ENCODE assay signal across 13 mouse cellular contexts in the genomic region with DNA sequence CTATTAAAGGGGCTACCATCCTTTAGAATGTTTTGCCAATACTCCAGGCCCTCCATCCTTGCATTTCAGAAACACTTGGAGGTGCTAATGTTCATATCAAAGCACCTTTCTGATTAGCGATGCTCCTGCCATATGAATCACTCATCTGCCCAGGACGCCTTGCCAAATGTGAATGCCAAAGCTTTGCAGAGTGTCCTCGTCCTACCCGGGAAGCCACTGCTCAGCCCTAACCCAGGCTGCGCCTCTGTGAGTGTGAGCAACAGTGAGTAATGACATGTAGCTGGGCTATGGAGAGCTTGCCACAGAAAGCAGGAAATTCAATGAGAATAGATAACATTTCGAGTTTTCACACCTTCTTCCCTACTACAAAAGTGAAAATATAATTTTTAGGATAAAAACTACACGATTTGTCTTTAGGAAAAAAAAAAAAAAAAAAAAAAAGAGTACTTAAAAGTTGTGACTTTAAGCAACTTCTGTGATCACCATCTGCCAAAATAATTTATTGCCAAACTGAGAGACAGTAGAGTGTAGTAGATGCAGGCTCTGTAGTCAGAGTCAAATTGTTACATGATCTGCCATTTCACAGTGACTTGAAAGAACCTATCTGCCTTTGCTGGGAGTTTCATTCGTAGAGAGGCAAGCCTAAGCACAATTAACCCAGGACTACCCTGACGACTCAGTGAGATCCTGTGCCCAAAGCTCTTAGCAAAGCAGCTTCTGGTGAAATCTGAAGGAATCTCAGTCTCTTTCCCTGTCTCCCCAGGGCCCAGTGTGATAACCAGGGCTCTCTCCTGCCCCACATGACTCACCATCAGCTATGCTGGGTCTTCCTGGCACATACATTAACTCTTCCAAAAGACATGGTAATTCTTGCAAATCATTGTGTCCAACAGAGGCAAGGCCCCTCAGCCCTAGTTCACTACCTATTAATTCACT. TPM values are rescaled to one million over a fixed set of nuclear protein-coding genes. Genes with fewer than 3 reads are reported as not detected.
DNase-seq lines count a peak whose midpoint lies in the region; ATAC-seq and TF ChIP-seq lines count a peak whose summit lies in the region.
"Had no signal": no experiment of that assay in that cellular context is flagged by ENCODE, and none has a peak within 500 bp of the region (broad histone marks: within the 10 kb centered on the region; RNA-seq: fewer than 3 reads in every experiment).

No protein-coding gene starts in this region.

- H3K9me3 ChIP-seq in forebrain, embryonic 13.5 days (replicated peaks) = no peaks in the 10 kb centered on the region
- no peaks in the 10 kb centered on the region for H3K9me3 ChIP-seq in forebrain, embryonic 11.5 days (ENCODE audit: control insufficient read depth, low read length)
- no peaks in the 10 kb centered on the region for H3K9me3 ChIP-seq in kidney, postnatal 0 days (replicated peaks; ENCODE audit: low read length)
- H3K9me3 ChIP-seq: embryonic facial prominence, embryonic 12.5 days had no signal

- H3K27me3 ChIP-seq in forebrain, embryonic 13.5 days = no peaks in the 10 kb centered on the region
- no peaks in the 10 kb centered on the region for H3K27me3 ChIP-seq in forebrain, embryonic 11.5 days (ENCODE audit: control insufficient read depth, insufficient read depth, low read length)
- H3K27me3 ChIP-seq in kidney, postnatal 0 days (ENCODE audit: insufficient read depth, low read length) = no peaks in the 10 kb centered on the region
- H3K27me3 ChIP-seq: embryonic facial prominence, embryonic 12.5 days had no signal

- no peak overlapping the region for H3K4me3 ChIP-seq in forebrain, embryonic 13.5 days
- H3K4me3 ChIP-seq in forebrain, embryonic 11.5 days (ENCODE audit: low read depth, low read length) = no peak overlapping the region
- H3K4me3 ChIP-seq in kidney, postnatal 0 days (replicated peaks; ENCODE audit: low read depth, low read length) = no peak overlapping the region
- H3K4me3 ChIP-seq: embryonic facial prominence, embryonic 12.5 days had no signal

- H3K36me3 ChIP-seq in forebrain, embryonic 13.5 days (ENCODE audit: poor library complexity, severe bottlenecking) = no peaks in the 10 kb centered on the region
- no peaks in the 10 kb centered on the region for H3K36me3 ChIP-seq in forebrain, embryonic 11.5 days (ENCODE audit: control insufficient read depth, insufficient read depth, low read length)
- no peaks in the 10 kb centered on the region for H3K36me3 ChIP-seq in kidney, postnatal 0 days (ENCODE audit: insufficient read depth, low read length)
- H3K36me3 ChIP-seq: embryonic facial prominence, embryonic 12.5 days had no signal

- DNase-seq in forebrain, embryonic 11.5 days (ENCODE audit: low spot score) = no peak
- peak; percentile 11 for DNase-seq in kidney, postnatal 0 days (ENCODE audit: low spot score)
- DNase-seq in kidney, postnatal 4 days = no peak
- peak; percentile 68 to 84 for DNase-seq in layer of hippocampus, adult 18-20 months (ENCODE audit: low spot score in 2 of 2)
- DNase-seq in right cerebral cortex, postnatal 25 days = peak; percentile 52
- DNase-seq in ovary, postnatal 36 days (ENCODE audit: low spot score) = no peak
- DNase-seq in embryo, embryonic 10.5 days (ENCODE audit: low spot score) = no peak
- DNase-seq: gastrocnemius, postnatal 25 days; kidney, postnatal 10 days had no signal

- no peak overlapping the region for H3K27ac ChIP-seq in forebrain, embryonic 13.5 days
- H3K27ac ChIP-seq in forebrain, embryonic 11.5 days (ENCODE audit: low read depth, low read length) = no peak overlapping the region
- H3K27ac ChIP-seq in kidney, postnatal 0 days = no peak overlapping the region
- H3K27ac ChIP-seq: embryonic facial prominence, embryonic 12.5 days had no signal

- 0 out of 2 replicates have a peak, but pooled peaks cover 8% of the 10 kb centered on the region for H3K4me1 ChIP-seq in forebrain, embryonic 13.5 days
- H3K4me1 ChIP-seq in forebrain, embryonic 11.5 days (replicated peaks; ENCODE audit: control insufficient read depth, insufficient read depth, low read length) = no peaks in the 10 kb centered on the region
- H3K4me1 ChIP-seq in kidney, postnatal 0 days (replicated peaks; ENCODE audit: insufficient read depth, low read length) = no peaks in the 10 kb centered on the region
- H3K4me1 ChIP-seq: embryonic facial prominence, embryonic 12.5 days had no signal

- no peak overlapping the region for H3K4me2 ChIP-seq in forebrain, embryonic 13.5 days
- H3K4me2 ChIP-seq in forebrain, embryonic 11.5 days (ENCODE audit: low read depth, low read length, severe bottlenecking) = no peak overlapping the region
- H3K4me2 ChIP-seq in kidney, postnatal 0 days (ENCODE audit: low read length) = no peak overlapping the region
- H3K4me2 ChIP-seq: embryonic facial prominence, embryonic 12.5 days; liver, embryonic 11.5 days had no signal

- H3K9ac ChIP-seq in forebrain, embryonic 13.5 days = no peak overlapping the region
- H3K9ac ChIP-seq in forebrain, embryonic 11.5 days (ENCODE audit: low read length) = no peak overlapping the region
- no peak overlapping the region for H3K9ac ChIP-seq in kidney, postnatal 0 days (ENCODE audit: low read depth, low read length)
- H3K9ac ChIP-seq: embryonic facial prominence, embryonic 12.5 days had no signal

- peak; percentile 75; the same call in 1 of the 2 replicates for ATAC-seq in forebrain, embryonic 13.5 days
- no peak for ATAC-seq in forebrain, embryonic 11.5 days (replicated peaks; ENCODE audit: low FRiP score)
- no peak for ATAC-seq in kidney, postnatal 0 days (replicated peaks; ENCODE audit: low FRiP score, low read depth)
- ATAC-seq: hindbrain, embryonic 16.5 days had no signal

- WGBS in forebrain, embryonic 13.5 days = 79% methylated on average over 9 of the region's 9 CpGs
- WGBS in forebrain, embryonic 11.5 days = 86% methylated on average over 9 of the region's 9 CpGs
- 63% methylated on average over 9 of the region's 9 CpGs for WGBS in kidney, postnatal 0 days

- TF ChIP-seq CTCF in kidney, postnatal 0 days (IDR thresholded peaks at IDR 0.05; ENCODE audit: low read depth) = no peak

RNA-seq across cellular contexts. Expression of gene Prkd1, which starts 50.6 kb away (rescaled TPM):
- 6.4 and 7.6 TPM in 2 replicates for polyA plus RNA-seq in forebrain, embryonic 13.5 days (2015; fragmentation: Nextera tagmentation; extraction: Ambion mirVana)
- polyA plus RNA-seq in forebrain, embryonic 11.5 days (2014; fragmentation: Nextera tagmentation; extraction: Ambion mirVana) = 8.1 and 8.5 TPM in 2 replicates
- polyA plus RNA-seq in kidney, postnatal 0 days (2015; fragmentation: Nextera tagmentation; extraction: Ambion mirVana) = 5.2 and 5.5 TPM in 2 replicates
- total RNA-seq in layer of hippocampus, adult 18-20 months (2021) = 10 to 100 TPM; 14.4 to 14.9 TPM

Comparison
In these comparisons a context has a peak if more than half of its experiments do, and no peak if none do; other contexts are left out.
1. DNase-seq: peak in kidney, postnatal 0 days (single experiment), layer of hippocampus, adult 18-20 months (2 of 2) and right cerebral cortex, postnatal 25 days (single experiment); none in forebrain, embryonic 11.5 days (single experiment), kidney, postnatal 4 days (0 of 2), ovary, postnatal 36 days (single experiment) and embryo, embryonic 10.5 days (single experiment).